Mouse (Mus musculus): ENCODE data around the gene Slc17a6. TPM values are rescaled to one million over a fixed set of nuclear protein-coding genes. Genes with fewer than 3 reads are reported as not detected.

Gene Slc17a6
- 10 to 100 TPM; 15.1 to 21.9 (median 21.1) TPM for total RNA-seq (2022)

DNA sequence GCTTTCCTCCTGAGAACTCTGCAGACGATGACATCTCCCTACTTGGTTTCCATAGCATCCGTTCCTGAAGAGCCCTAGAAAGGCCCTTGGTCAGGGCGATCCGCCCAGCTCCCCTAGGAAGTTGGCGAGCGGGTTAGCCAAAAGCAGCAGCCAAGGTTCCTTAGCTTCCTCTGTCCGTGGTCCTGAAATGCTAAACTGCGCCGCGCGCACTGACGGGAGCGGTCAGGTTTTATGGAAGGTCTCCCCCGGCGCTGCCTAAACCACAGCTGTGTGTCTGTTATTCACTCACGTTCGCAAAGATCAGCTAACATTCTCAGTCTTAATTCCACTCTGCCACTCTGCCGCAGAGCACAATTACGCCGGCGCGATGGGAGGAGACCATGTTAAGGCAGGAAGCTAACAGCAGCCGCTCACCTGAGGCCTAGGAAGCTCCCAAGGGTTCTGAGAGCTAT is at the start of gene Slc17a6:
Gene Slc17a6, plus strand, starts transcription at position 313 of the 452 bp plus-strand sequence.
- DNase-seq (ENCODE audit: low spot score in 2 of 2), result peak; percentile 15 to 29

DNA sequence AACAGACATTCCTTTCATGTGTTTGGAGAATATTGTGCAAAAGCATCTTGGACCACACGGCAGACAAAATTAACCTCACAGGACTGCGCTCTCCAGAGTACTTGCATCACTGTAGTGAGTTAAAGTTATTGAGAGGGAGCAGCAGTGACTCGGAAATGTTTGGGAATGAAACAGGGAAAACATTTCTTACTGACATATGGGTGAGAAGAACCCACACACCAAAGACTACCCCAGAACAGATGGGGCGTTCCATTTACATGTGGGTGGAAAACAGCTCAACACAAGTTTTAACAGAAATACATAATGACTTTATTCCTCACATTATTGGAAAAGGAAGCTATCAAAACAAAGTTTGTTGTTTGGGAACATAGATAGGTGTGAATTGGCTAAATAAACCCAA is 21.8 kb upstream of the Slc17a6 start:
- DNase-seq (ENCODE audit: low spot score in 2 of 2), result peak; percentile 9 to 38

DNA sequence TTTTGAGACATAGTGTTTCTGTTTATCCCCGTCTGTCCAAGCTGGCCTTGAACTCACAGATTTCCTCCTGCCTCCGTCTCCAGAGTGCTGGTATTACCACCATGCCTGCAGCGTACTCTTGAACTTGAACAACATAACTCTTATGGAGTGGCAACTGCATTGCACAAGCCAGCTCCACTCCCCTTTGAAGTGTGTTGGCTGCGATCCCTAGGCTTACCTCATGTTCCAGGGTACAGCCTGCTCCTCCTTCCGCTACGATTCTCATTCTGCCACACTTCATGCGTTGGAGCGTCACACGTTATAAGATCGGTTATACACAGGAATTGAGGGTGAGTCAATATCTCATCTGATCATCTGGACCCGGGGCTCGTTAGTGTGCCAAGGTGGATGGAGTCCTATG is 18.1 kb upstream of the Slc17a6 start:
- peak in 1 of 2 experiments; percentile 4 for DNase-seq (ENCODE audit: low spot score in 2 of 2)

GRCm38 (mm10) chr7:51614404-51614803 is 7.4 kb upstream of the Slc17a6 start:
- DNase-seq (ENCODE audit: low spot score in 2 of 2), result no peak

DNA sequence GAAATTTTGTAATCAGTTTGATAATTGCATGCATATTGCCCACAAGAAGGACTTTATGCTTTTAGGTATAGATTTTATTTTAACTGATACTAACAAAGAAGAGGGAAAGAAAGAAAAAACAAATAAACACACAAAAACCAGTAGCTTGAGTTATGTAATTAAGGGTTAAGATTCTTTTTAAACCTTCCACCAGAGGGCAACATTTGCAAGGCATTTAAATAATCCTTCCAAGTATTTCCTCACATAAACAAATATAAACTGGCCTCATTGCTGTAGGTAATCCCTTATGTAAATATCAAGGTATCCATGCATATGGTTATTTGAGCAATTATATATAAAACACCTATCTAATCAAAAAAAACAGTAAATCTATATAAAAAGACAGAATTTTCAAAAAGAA is 3.9 kb upstream of the Slc17a6 start:
- no peak for DNase-seq (ENCODE audit: low spot score in 2 of 2)

DNA sequence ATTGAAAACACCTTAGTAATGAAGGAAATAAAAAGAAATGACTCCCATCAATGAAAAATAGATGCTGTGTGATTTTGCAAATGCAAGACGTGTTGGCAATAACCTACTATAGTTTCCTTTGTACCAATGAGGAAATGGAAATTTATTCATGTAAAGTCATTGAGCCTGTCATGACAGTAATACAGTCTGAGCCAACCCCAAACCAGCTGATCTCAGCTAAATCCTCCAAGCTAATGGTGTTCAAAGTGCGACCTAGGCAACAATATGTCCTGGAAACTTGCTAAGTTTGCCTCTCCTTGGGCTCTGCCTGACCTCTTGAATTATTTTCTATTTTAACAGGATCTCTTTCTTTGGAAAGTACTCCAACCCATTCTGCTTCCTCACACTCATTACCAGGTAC is 3.4 kb upstream of the Slc17a6 start:
- no peak for DNase-seq (ENCODE audit: low spot score in 2 of 2)

GRCm38 (mm10) chr7:51619977-51620376 is 1.8 kb upstream of the Slc17a6 start:
- DNase-seq (ENCODE audit: low spot score in 2 of 2), result no peak

DNA sequence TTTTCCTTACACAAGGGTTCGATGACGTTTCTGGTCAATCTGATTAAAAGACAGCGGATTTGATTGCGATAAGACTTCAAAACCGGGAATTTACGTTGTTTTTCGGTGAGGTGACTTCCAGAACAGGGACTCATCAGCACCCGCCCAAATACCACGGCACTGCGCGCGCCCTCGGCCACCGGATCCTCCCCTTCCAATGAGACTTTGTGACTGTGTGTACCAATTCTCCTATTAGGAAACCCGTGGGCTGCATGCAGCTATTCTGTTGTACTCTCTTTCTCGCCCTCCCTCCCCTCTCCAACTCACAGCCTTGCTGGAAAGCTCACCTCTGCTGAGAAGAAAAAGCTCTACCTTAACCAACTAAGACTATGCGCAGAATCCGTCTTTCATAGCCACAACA is 390 bp downstream of the Slc17a6 start:
- DNase-seq (ENCODE audit: low spot score in 2 of 2), result peak; percentile 7 to 14

DNA sequence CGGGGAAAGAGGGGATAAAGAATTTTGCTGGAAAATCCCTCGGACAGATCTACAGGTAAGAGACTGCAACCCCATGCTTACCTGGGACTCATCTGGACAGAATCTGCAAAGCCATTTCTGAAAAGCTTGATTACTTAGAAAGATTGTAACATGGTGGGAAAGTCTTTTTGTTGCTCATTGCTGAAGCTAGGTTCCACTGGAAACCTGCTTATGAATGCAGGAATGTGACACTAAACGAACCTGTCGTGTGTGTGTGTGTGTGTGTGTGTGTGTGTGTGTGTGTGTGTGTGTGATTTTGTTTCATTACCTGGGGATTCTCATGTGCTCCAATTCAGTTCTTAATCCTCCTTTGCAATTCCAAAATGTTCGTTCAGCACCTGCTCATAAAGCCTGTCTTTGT is 860 bp downstream of the Slc17a6 start:
- DNase-seq (ENCODE audit: low spot score in 2 of 2), result no peak

DNA sequence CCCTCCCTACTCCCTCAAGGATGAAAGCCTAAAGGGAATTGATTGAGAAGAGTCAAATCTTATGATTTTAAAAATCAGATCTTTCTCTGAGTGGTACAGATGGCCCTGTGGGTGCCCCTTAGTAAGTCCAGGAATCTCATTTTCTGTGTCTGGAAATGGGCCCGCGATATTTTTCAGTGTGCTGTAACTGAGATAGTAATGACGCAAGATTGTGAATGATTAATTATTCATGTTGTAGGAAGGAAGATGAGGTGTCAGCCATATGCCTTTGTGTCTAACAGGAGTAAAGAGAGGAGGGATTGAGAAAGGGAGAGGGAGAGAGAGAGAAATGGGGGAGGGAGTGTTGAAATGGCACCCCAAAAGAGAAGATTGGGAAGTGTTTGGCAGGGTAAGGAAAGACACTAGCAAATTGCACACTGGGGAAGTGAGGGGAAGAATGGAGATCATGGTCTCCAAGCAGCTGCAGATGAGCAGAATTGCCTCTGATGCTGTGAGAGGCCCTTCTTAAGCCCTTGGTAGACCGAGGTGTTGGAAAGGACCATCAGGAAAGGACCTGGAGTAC is 2.6 kb downstream of the Slc17a6 start:
- DNase-seq (ENCODE audit: low spot score in 2 of 2), result no peak

GRCm38 (mm10) chr7:51625161-51625560 is 3.4 kb downstream of the Slc17a6 start:
- no peak for DNase-seq (ENCODE audit: low spot score in 2 of 2)

DNA sequence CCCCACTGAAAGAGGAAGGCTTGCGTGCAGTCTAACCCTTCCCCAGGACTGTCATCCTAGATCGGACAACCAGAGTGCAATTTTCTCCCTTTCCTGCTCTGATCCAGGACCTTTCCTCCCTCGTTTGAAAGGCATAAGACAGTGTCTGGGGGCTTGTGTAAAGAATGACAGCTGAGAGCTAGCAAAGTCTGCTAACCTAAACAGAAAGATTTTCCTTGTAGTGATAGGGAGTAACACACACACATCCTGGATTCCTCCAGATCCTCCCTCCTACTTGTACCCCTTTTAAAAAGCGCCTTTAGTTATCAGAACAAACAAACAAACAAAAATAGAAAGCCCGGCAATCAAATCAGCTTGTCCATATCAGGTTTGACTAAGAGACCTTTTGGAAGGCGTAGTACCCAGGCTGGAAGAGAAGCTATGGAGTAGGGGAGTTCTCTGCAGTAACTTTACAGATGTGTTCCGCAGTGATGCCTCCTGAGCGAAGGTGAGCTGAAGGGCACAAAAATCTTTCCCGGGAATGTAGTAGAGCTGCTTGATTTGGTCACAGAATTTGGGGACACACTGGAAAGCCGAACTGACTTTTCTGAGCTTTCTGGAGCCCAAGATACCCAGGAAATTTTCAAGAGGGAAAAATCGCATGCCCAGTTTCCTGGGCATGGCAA is 3.9 kb downstream of the Slc17a6 start:
- no peak for DNase-seq (ENCODE audit: low spot score in 2 of 2)

- no peak for DNase-seq (ENCODE audit: low spot score in 2 of 2)
These were observed 4.7 kb downstream of the Slc17a6 start for GRCm38 (mm10) chr7:51626451-51627000.

GRCm38 (mm10) chr7:51627001-51627631 is 5.3 kb downstream of the Slc17a6 start:
- DNase-seq (ENCODE audit: low spot score in 2 of 2), result no peak

GRCm38 (mm10) chr7:51627666-51628065 is 5.9 kb downstream of the Slc17a6 start:
- DNase-seq (ENCODE audit: low spot score in 2 of 2), result no peak

DNA sequence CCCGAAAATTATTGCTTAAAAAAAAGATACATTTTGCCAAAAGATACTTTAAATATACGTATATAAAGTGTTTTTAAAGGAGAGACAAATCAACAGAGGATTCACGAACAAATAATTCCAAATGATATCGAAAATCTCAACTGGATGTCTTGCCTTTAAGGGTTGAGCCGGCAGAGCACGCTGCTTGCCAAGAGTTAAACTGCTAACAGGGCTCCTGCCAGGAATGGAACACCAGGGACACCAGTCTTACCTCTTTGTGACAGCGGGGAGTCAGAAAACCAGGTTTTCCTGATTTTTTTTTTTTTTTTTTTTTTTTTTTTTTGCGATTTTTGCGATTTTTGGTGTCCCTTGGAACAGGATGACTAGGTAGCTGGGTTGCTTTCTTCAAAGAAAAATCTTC is 6.5 kb downstream of the Slc17a6 start:
- no peak for DNase-seq (ENCODE audit: low spot score in 2 of 2)

GRCm38 (mm10) chr7:51629206-51629605 is 7.4 kb downstream of the Slc17a6 start:
- no peak for DNase-seq (ENCODE audit: low spot score in 2 of 2)

GRCm38 (mm10) chr7:51631171-51631570 is 9.4 kb downstream of the Slc17a6 start:
- no peak for DNase-seq (ENCODE audit: low spot score in 2 of 2)

DNA sequence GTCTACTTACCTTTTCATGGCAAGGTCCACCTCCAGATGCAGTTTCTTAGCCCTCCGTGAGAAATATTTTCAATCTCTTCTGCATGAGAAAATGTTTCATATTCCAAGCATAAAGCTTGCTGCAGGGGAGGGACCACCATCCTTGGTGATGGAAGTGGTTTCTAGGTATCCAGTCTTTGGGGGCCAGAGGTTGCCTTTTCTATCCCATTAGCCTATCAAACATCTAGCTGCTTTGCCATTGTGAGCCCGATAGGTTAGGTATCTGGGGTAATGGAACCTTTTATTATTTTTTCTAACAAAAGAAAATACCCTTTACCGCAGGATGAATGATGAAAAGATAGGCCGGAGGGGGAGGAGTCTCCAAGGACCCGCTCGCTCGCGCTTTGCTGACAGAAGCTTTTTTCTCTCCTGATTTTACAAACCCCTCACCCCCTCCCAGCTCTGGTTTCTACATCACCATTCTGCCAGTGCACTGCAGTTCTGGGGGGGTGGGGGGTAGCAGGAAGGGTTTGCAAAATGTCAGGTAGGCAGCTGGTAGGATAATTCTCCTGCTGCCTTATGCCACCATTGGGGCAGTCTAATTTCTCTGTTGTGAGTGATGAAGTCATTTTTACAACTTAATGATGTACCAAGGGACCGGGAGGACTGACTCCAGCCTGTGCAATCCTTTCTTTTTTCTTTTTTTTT is 10.9 kb downstream of the Slc17a6 start:
- no peak for DNase-seq (ENCODE audit: low spot score in 2 of 2)

GRCm38 (mm10) chr7:51633230-51633844 is 11.5 kb downstream of the Slc17a6 start:
- no peak for DNase-seq (ENCODE audit: low spot score in 2 of 2)

DNA sequence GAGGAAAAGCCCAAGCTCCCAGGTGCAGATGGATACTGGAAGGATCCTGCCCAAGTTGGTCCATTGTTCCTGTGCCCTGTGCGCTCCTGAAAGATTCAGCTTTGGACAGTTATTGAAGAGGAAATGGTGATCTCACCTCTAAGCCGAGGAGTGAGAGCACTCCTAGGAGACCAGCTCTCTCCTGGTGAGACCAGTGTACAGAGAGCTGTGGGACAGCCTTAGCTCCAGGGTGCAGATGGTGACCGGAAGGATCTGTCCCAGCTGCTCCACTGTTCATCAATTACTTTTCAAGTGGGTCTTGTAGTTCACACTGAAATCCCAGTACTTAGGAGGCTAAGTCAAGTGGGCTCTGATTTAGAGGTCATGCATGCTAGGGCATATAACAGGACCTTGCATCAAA is 35.3 kb downstream of the Slc17a6 start:
- no peak for DNase-seq (ENCODE audit: low spot score in 2 of 2)

Measured in layer of hippocampus, adult 8-10 months (tissue).